Mouse (Mus musculus) limb, embryonic 13.5 days (tissue): ENCODE data around the gene Apol9a. TPM values are rescaled to one million over a fixed set of nuclear protein-coding genes. Genes with fewer than 3 reads are reported as not detected.
"Not testable (repeated sequence)": the region's sequence is repeated elsewhere in the genome, so short reads cannot be mapped to it uniquely, and the experiment has no call there.

Source experiments
- ATAC-seq: fragments of 200-750 bp; cut with Nextera tagmentation; 2 replicates; pipeline ENCODE4 v1.8.0; 2017; ENCODE audit warnings: low read depth, moderate number of reproducible peaks, moderate TSS enrichment; ENCODE audit not compliant: low FRiP score
- H3K27ac ChIP-seq: fragments of 300-500 bp; sonication (generic); 2 replicates; pipeline ENCODE4 v1.5.1; 2015; ENCODE audit warnings: inconsistent platforms, mild to moderate bottlenecking, moderate library complexity
- H3K27me3 ChIP-seq: fragments of 300-500 bp; sonication (generic); 2 replicates; pipeline ENCODE4 v1.6.1; 2015; ENCODE audit warnings: mild to moderate bottlenecking, inconsistent platforms
- H3K36me3 ChIP-seq: fragments of 300-500 bp; sonication (generic); 2 replicates; pipeline ENCODE4 v1.6.1; 2015; ENCODE audit warnings: inconsistent platforms, mild to moderate bottlenecking, moderate library complexity
- H3K4me1 ChIP-seq: fragments of 300-500 bp; sonication (generic); 2 replicates; pipeline ENCODE4 v1.6.1; 2015; ENCODE audit warnings: inconsistent platforms
- H3K4me2 ChIP-seq: fragments of 300-500 bp; sonication (generic); replicated peaks from 2 replicates; pipeline ENCODE4 v1.6.1; 2015; ENCODE audit warnings: inconsistent platforms, mild to moderate bottlenecking, moderate library complexity
- H3K4me3 ChIP-seq: fragments of 300-500 bp; sonication (generic); 2 replicates; pipeline ENCODE4 v1.5.1; 2015; ENCODE audit warnings: moderate library complexity, mild to moderate bottlenecking, inconsistent platforms
- H3K9ac ChIP-seq: fragments of 300-500 bp; sonication (generic); 2 replicates; pipeline ENCODE4 v1.6.1; 2015; ENCODE audit warnings: mild to moderate bottlenecking, inconsistent platforms
- H3K9me3 ChIP-seq: fragments of 300-500 bp; sonication (generic); 2 replicates; pipeline ENCODE4 v1.6.1; 2016; ENCODE audit warnings: inconsistent platforms
- WGBS: fragments of 180-500 bp; shearing (Covaris S2); methylation state at CpG from one replicate; pipeline ENCODE4 v1.1.7; 2015; 5-methylcytosine and 5-hydroxymethylcytosine counted together
- polyA plus RNA-seq: library from polyadenylated mRNA; unstranded; fragments of >200 nt; fragmentation: Nextera tagmentation; extraction: Ambion mirVana; gene quantifications from 2 replicates; pipeline ENCODE4 v1.2.1, GENCODE M21; 2015

The Apol9a gene
- polyA plus RNA-seq, 1 experiment from 2014 or later, result not detected

DNA sequence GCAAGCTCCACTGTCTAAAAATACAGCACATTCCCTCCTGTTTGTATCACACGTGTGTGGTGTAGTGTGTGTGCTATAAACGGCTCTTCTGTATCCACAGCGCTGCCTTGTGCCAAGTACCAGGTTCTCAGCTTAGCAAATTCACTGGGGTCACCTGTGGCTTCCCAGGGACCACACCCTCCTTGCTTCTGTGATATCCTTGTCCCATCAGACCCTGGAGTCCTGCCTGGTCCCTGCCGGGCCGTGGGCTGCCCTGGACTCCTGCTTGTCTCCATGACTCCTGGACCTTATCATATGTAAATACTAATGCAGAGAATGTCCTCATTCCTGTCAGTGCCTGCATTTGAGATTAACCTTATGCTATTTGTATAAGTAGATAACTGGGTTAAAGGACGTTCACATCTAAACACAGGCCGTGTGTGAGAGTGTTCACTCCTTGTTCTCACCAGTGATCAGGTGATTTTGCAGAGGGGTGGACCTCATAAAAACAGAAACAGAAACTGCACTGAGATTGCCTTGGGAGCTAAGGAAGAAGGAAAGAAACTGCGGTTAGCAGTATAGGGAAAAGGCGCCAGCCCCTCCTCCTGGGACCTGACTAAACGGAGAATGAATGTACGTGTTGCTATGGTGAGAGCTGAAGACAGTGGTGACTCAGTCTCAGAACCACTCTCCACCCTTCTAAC, 13.3 kb downstream of the Apol9a start:
- H3K36me3 ChIP-seq, H3K9ac ChIP-seq, H3K4me2 ChIP-seq, H3K4me3 ChIP-seq, H3K27ac ChIP-seq, H3K27me3 ChIP-seq, ATAC-seq, H3K4me1 ChIP-seq, H3K9me3 ChIP-seq: not testable (repeated sequence)
- WGBS, result 76% methylated on average over 11 of the region's 11 CpGs

DNA sequence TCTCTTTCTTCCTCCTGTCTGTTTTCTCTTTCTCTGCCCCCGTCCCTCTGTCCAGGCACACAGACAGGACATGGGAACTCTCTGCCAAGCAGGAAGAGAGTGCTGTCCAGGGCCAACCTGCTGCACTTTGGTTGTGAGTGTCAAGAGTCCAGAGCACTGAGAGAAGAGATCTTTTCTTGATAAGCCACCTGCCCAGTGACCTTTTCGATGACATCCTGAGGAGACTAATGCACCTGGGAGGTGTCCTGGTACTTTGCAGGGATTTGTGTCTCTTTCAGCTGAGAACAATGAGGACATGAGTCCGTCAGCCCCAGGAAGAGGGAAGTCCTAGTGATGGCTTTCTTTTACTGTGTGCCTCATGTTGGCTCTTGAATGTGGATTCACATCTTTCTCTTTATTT, 17.1 kb downstream of the Apol9a start:
- not testable (repeated sequence) for H3K36me3 ChIP-seq, H3K9ac ChIP-seq, ATAC-seq, H3K9me3 ChIP-seq, H3K27ac ChIP-seq, H3K4me1 ChIP-seq, H3K27me3 ChIP-seq, H3K4me3 ChIP-seq, H3K4me2 ChIP-seq
- WGBS, result 75% methylated on average over 3 of the region's 3 CpGs

DNA sequence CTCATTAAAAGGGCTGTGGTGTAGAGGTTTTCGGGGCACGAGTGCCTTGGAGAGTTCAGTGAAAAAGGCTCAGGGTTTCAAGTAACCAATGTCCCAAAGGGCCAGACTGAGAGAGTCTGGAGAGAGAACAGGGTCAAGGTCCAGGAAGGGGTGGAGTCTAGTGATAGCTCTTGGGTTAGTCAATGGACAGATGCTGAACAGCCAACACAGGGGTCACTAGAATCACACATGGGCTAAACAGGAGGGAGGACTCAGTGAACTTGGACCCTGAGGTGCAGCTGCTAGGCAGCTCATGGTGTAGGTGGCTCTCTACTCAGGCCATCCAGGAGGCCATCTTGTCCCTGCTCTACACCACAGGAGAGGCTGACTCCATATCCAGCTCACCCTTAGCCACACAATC, 23.5 kb downstream of the Apol9a start:
- ATAC-seq, result no peak
- no peak overlapping the region for H3K4me3 ChIP-seq
- H3K9me3 ChIP-seq, result no peaks in the 10 kb centered on the region
- H3K4me1 ChIP-seq, result no peaks in the 10 kb centered on the region
- H3K36me3 ChIP-seq, result no peaks in the 10 kb centered on the region
- WGBS, result 72% methylated on average over 2 of the region's 2 CpGs
- no peak overlapping the region for H3K4me2 ChIP-seq
- H3K27ac ChIP-seq, result no peak overlapping the region
- H3K9ac ChIP-seq, result no peak overlapping the region
- no peaks in the 10 kb centered on the region for H3K27me3 ChIP-seq

GRCm38 (mm10) chr15:77384340-77385030, 26.4 kb downstream of the Apol9a start:
- H3K9ac ChIP-seq, result no peak overlapping the region
- 0 out of 2 replicates have a peak, but pooled peaks cover 4% of the 10 kb centered on the region for H3K4me1 ChIP-seq
- no peaks in the 10 kb centered on the region for H3K27me3 ChIP-seq
- no peaks in the 10 kb centered on the region for H3K36me3 ChIP-seq
- H3K4me3 ChIP-seq, result no peak overlapping the region
- H3K4me2 ChIP-seq, result no peak overlapping the region
- no peaks in the 10 kb centered on the region for H3K9me3 ChIP-seq
- ATAC-seq, result no peak
- 90% methylated on average over 7 of the region's 7 CpGs for WGBS
- no peak overlapping the region for H3K27ac ChIP-seq

GRCm38 (mm10) chr15:77382880-77383279, 28.1 kb downstream of the Apol9a start:
- Histone ChIP-seq H3K9me3 (no peaks in the 10 kb centered on the region), H3K27me3 (no peaks in the 10 kb centered on the region), H3K9ac (no peak overlapping the region), H3K4me1 (0 out of 2 replicates have a peak, but pooled peaks cover 4% of the 10 kb centered on the region), H3K27ac (no peak overlapping the region), H3K4me2 (no peak overlapping the region), H3K36me3 (no peaks in the 10 kb centered on the region), H3K4me3 (no peak overlapping the region)
- WGBS, result 61% methylated on average over 1 of the region's 1 CpGs
- no peak for ATAC-seq

DNA sequence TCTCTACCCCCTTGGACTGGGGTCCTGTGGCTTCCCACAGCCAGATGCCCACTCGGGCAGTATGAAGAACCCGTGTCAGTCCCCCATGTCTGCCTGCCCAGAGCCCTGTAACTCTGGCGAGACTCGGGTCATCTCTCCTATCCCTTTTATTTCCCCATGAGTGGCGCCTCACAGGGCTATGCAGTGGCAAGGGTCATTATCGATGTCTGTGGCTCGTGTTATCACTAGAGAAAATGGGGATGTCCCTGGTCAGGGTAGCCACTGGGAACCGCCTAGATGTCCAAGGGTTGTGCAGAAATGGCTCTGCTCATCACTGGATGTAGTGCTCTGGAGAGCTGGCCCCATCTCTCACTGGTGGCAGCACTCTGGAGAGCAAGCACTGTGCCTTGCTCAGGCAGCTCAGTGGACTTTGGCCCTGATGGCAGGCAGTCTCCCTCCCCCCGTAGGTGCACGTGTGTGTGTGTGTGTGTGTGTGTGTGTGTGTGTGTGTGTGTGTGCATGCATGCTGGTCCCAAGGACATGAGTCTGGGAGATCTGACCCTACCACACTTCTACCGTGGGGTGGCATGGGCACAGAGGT, 28.6 kb downstream of the Apol9a start:
- 81% methylated on average over 11 of the region's 11 CpGs for WGBS

DNA sequence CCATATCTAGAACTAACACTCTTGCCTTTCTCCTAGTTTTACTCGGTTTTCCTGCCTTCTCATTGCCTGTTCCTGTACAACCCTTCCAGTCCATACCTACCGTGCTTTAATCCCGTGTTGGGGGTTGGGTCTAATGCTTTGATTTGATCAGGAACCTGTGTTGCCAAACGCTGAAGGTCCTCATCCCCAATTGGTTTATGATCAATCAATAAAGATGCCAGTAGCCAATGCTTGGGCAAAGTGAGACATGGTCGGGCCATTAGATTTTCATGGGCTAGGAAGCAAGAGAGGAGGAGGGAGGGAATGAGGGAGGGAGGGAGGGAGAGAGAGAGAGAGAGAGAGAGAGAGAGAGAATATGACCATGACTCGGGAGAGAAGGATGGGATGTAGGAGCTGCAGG, 29.5 kb downstream of the Apol9a start:
- 75% methylated on average over 6 of the region's 6 CpGs for WGBS
- Histone ChIP-seq H3K4me3 (no peak overlapping the region), H3K36me3 (no peaks in the 10 kb centered on the region), H3K9me3 (no peaks in the 10 kb centered on the region), H3K4me1 (0 out of 2 replicates have a peak, but pooled peaks cover 4% of the 10 kb centered on the region), H3K9ac (no peak overlapping the region), H3K27ac (no peak overlapping the region), H3K27me3 (no peaks in the 10 kb centered on the region), H3K4me2 (no peak overlapping the region)
- ATAC-seq, result no peak

More for the DNA sequence above, 28.6 kb downstream of the Apol9a start:
- no peak overlapping the region for H3K4me3 ChIP-seq
- H3K4me2 ChIP-seq, result no peak overlapping the region
- no peaks in the 10 kb centered on the region for H3K36me3 ChIP-seq
- ATAC-seq, result no peak
- no peaks in the 10 kb centered on the region for H3K27me3 ChIP-seq
- H3K27ac ChIP-seq, result no peak overlapping the region
- no peak overlapping the region for H3K9ac ChIP-seq
- H3K4me1 ChIP-seq, result 0 out of 2 replicates have a peak, but pooled peaks cover 4% of the 10 kb centered on the region
- H3K9me3 ChIP-seq, result no peaks in the 10 kb centered on the region

DNA sequence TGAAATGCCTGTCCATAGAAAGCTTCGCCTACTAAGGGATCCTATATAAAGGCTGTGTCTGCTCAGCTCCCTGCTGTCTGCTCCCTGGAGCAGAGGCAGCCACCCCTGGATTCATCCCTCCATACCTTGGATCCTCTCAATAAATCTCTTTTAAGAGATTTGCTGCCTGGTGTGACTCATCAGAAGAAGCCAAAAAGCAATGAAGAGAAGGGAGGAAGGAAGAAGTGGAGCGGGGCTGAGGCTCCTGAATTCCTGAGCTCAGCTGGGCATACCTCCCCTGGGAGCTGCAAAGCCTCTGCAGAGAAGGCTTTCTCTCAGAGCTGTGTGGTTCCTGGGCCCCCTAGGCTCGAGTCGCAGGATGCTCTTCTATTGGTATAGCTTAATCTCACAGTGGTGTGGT, 31.0 kb downstream of the Apol9a start:
- Histone ChIP-seq H3K36me3 (no peaks in the 10 kb centered on the region), H3K4me3 (no peak overlapping the region), H3K4me1 (0 out of 2 replicates have a peak, but pooled peaks cover 4% of the 10 kb centered on the region), H3K27me3 (no peaks in the 10 kb centered on the region), H3K9me3 (no peaks in the 10 kb centered on the region), H3K9ac (no peak overlapping the region), H3K4me2 (no peak overlapping the region), H3K27ac (no peak overlapping the region)
- ATAC-seq, result no peak
- WGBS, result 47% methylated on average over 4 of the region's 4 CpGs

- Histone ChIP-seq H3K27me3 (no peaks in the 10 kb centered on the region), H3K4me1 (0 out of 2 replicates have a peak, but pooled peaks cover 4% of the 10 kb centered on the region), H3K9ac (no peak overlapping the region), H3K4me3 (no peak overlapping the region), H3K9me3 (no peaks in the 10 kb centered on the region), H3K36me3 (no peaks in the 10 kb centered on the region), H3K4me2 (no peak overlapping the region), H3K27ac (no peak overlapping the region)
- WGBS, result 91% methylated on average over 4 of the region's 4 CpGs
- no peak for ATAC-seq
These were observed 33.5 kb downstream of the Apol9a start for GRCm38 (mm10) chr15:77377419-77377818.

DNA sequence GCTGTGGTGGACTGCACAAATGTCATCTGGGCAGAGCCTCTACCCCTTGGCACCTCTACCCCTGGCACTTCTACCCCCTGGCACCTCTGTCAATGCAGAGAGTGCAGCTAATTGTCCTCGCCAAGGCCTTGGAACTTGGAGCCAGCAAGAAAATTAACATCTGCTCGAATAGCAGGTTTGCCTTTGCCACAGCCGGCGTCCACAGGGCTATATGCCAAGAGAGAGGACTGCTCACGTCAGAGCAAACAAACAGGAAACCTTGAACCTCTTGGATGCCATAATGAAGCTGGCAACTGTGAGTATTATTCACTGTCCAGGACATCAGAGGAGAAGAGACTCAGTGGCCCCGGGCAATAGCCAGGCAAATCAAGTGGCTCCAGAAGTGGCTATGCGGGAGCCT, 34.0 kb downstream of the Apol9a start:
- Histone ChIP-seq H3K27me3 (no peaks in the 10 kb centered on the region), H3K4me1 (0 out of 2 replicates have a peak, but pooled peaks cover 4% of the 10 kb centered on the region), H3K4me3 (no peak overlapping the region), H3K36me3 (no peaks in the 10 kb centered on the region), H3K9ac (no peak overlapping the region), H3K27ac (no peak overlapping the region), H3K4me2 (no peak overlapping the region), H3K9me3 (no peaks in the 10 kb centered on the region)
- no peak for ATAC-seq
- WGBS, result 83% methylated on average over 7 of the region's 7 CpGs

DNA sequence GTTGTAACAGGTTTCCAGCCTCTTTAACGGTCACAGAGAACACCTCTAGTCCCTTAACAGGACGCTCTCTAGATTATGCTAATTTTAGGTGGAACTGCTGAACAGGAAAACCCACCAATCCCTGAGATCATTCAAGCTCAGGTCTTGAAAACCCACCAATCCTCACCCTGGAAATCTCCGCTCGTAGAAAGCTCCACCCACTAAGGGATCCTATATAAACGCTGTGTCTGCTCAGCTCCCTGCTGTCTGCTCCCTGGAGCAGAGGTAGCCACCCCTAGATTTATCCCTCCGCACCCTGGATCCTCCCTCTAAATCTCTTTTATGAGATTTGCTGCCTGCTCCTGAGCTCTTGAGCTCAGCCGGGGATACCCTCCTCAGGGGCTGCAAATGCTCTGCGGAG, 40.3 kb downstream of the Apol9a start:
- no peak for ATAC-seq
- no peak overlapping the region for H3K4me3 ChIP-seq
- H3K9me3 ChIP-seq, result no peaks in the 10 kb centered on the region
- H3K36me3 ChIP-seq, result no peaks in the 10 kb centered on the region
- H3K4me1 ChIP-seq, result peaks cover 27% of the 10 kb centered on the region
- no peaks in the 10 kb centered on the region for H3K27me3 ChIP-seq
- H3K27ac ChIP-seq, result no peak overlapping the region
- no peak overlapping the region for H3K9ac ChIP-seq
- no peak overlapping the region for H3K4me2 ChIP-seq
- 90% methylated on average over 8 of the region's 8 CpGs for WGBS

- H3K9me3 ChIP-seq, result no peaks in the 10 kb centered on the region
- 93% methylated on average over 21 of the region's 21 CpGs for WGBS
- H3K4me1 ChIP-seq, result peaks cover 33% of the 10 kb centered on the region
- H3K27me3 ChIP-seq, result no peaks in the 10 kb centered on the region
- no peaks in the 10 kb centered on the region for H3K36me3 ChIP-seq
- H3K27ac ChIP-seq, result no peak overlapping the region
- H3K4me2 ChIP-seq, result no peak overlapping the region
- ATAC-seq, result no peak
- no peak overlapping the region for H3K9ac ChIP-seq
- H3K4me3 ChIP-seq, result no peak overlapping the region
These were observed 41.0 kb downstream of the Apol9a start for GRCm38 (mm10) chr15:77369981-77370380.
